Mouse (Mus musculus) erythroblast, adult 5-6 weeks (primary cell): Measurements from ENCODE around the gene 1700019N19Rik. TPM values are rescaled to one million over a fixed set of nuclear protein-coding genes. Genes with fewer than 3 reads are reported as not detected.

Experiments used
- ATAC-seq: replicated peaks from 2 replicates; pipeline ENCODE4 v1.8.0; 2016; ENCODE audit warnings: moderate number of reproducible peaks, mild to moderate bottlenecking, moderate TSS enrichment, inconsistent platforms; ENCODE audit not compliant: poor library complexity, low FRiP score, severe bottlenecking
- total RNA-seq, 2 experiments: library from RNA; stranded (forward) in 1 of 2; stranded (reverse) in 1 of 2; fragments of 150-400 nt in 1 of 2; fragments of 200-764, 138-1000 nt in 1 of 2; gene quantifications; 2 replicates each; pipeline versions ENCODE4 v1.2.3 to v1.2.4; 2015 to 2017; ENCODE audit warnings: low replicate concordance in 2 of 2

The 1700019N19Rik gene
- total RNA-seq, 2 experiments from 2014 or later = not detected

DNA sequence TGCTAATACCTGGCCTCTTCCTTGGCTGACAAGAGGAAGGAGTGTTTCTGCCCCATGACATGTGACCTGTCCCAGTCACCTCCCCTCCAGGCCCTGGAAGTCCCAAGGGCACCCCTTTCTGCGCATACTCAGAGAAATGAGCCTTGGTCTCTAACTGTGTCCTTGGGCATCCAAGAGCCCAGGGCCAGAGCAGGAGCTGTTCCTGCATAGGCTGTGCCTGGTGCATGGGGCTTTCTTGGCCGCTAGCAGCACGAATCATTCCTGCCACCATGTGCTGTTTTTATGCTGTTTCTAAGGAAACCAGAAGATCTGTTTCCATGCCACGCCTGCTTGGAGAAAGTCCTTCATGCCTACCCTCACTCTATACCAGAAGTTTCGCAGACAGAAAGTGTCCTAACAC is 16.3 kb upstream of the 1700019N19Rik start:
- ATAC-seq = no peak

DNA sequence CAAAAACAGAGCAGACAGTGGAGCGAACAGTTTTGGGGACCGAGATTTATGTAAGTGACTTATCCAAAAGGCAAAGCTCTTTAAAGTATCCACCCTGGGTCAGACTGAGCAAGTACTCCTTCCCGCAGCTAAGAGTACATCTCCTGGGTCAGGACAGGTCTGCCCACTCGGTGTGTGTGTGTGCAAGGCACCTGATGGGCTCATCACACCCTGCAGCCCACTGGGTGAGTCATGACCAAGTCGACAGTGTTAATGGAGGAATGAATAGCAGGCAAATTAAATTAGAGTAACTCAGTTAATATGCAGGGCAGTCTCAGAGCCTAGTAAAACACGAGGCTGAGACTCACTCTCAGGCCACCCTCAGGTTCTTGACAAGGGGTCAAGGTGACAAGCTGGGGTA is 14.6 kb upstream of the 1700019N19Rik start:
- no peak for ATAC-seq

DNA sequence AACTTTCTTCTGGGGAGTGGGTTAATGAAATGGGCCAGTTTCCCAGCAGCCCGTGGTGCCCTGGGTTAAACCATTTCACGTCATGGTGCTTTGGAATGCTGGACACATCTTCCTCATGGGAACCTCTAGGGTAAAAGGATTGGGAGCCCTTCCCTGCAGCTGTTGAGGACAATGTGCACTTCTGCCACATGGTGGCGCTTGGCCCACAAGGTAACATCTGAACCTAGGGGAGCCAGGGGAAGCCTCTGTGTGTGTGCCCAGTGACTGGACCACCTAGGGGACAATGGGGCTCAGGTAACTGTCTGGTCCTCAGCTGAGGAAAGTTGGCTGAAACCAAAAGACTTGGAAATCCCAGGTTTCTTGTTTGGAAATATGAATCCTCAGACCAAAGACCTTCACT is 12.1 kb upstream of the 1700019N19Rik start:
- ATAC-seq = no peak

DNA sequence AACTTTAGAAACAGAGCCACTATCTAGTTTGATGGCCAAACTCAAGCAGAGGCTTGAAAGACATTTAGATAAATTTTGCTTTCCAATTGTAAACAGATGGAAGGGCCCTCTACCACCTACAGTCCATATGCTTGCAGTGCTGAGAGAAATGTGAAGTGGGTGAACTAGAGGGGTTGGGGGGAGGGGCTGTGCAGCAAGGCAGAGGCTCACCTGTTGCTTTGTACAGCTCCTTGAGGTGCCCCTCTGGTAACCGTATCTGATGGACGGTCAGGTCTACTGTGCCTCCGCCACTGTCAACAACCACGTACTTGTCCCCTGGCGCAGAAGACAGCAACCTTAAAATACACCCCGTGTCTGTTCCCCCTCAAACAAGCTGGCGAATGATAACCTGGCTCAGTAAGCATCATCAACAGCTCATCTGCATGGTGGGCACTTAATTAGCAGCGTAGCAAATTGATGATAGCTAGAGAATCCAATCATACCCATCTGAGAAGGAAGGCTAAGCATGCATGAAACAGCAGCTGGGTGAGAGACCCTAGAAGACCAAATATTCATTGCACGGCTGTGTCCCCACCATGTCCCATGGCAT is 11.0 kb upstream of the 1700019N19Rik start:
- ATAC-seq = no peak

DNA sequence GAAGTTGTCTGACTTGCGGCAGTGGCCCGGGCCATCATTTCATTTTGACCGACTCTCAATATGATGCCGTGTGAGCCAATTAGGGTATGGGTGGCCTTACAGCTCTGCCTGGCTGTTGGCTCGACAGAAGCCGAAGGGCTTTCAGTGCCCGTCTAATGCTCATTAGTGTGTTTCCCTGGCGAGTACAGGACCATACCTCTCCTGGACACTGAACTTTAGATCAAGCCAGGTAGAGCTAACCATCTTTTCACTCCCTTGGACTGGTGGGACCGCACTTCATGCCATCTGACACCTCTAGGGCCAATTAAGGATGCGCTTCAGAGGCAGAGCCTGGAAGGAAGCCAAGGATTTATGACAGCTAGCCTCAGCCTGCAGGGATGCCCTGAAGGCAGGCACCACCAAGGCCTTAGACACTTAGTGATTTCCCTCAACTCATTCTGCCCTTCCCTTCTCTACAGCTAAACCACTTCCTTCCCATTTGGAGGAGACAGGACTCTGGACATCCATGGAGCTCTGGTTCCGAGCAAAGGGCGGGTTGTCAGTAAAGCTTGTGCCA is 931 bp upstream of the 1700019N19Rik start:
- ATAC-seq = no peak

DNA sequence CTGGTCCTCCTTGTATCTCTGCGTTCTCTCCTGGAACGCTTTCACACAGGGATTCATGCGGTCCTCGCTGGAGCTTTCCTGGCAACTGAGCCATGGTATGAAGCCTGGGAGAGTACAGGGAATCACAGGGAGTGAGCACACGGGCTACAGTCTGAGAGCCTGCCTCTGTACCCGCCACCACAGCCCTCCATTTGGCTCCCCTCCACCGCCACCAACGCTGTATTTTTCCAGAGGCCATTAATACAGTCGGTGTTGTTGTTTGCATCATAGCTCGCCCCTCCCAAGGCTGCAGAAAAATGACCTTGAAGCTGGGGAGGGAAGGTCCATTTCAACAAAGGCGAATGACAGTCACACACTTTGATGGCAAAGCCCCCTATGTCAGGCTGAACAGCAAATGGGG is 5.1 kb downstream of the 1700019N19Rik start:
- no peak for ATAC-seq

DNA sequence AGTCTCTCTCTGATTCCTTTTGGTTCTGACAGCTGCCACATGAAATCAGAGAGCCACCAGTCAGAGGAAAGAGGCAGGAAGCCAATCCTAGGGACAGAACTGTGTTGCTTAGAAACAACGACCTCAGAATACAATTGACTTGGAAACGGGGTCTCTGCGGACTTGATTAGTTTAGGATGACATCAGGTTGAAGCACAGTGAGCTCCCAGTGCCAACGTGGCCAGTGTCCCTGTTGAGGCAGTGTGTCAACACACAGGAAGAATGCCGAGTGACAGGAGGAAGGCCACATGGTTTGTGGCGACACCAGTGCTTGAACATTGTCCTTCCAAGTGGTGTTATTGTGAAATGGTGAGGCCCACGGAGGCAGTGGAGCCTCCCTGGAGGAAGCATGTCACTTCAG is 10.3 kb downstream of the 1700019N19Rik start:
- ATAC-seq = no peak

DNA sequence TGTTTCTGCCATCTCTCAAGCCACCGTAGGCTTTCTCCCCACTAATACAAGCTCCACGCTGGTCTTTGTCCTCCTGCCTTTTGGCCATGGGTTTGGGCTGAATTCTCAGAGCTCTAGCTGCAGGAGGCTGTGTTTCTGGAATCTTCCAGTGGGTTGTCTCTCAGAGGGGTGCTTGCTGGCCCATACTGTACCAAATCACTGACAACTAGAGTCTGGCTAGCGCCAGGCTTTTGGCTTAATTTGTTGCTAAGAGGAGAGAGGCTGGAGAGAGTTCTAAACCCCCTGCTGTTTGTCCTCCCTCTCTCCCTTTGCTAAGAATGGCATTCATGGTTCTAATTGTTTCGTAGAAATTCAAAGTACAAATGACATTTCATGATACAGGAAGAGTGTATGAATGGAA is 12.7 kb downstream of the 1700019N19Rik start:
- ATAC-seq = no peak

DNA sequence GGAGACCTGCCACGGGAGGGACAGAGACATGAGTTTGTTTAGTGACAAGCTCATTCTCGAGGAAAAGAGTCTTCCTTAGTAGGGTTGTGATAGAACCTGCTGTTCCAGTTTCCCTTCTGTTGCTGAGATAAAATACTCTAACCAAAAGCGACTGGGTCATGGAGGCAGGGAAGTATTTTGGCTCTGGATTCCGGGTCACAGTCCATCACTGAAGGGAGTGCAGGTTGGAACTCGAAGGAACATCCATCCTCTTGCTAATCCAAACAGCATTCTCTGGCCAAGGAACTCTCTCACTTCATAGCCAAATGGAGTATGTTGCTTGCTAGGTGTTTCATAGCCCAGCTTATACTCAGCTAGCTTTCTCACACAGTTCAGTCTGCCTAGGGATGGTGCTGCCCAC is 17.8 kb downstream of the 1700019N19Rik start:
- ATAC-seq = no peak

DNA sequence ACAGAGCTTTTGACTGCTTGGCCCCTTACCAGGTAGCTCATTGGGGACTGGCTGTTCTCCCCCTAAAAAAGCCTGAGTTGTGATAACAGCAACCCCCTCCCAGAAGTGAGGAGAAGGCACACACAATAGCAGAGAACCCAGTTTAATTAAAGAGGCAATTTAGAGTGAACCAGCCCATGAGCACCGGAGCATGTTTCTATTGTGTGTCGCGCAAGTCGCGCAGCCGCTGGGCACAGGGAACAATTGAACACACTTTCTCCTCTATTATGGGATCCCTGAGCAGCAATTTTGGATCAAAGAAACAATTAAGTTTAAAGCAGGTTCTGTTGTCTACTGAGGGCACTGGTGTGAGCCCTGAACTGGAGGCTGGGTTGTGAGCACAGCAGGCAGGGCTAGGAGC is 26.9 kb downstream of the 1700019N19Rik start:
- ATAC-seq = no peak

DNA sequence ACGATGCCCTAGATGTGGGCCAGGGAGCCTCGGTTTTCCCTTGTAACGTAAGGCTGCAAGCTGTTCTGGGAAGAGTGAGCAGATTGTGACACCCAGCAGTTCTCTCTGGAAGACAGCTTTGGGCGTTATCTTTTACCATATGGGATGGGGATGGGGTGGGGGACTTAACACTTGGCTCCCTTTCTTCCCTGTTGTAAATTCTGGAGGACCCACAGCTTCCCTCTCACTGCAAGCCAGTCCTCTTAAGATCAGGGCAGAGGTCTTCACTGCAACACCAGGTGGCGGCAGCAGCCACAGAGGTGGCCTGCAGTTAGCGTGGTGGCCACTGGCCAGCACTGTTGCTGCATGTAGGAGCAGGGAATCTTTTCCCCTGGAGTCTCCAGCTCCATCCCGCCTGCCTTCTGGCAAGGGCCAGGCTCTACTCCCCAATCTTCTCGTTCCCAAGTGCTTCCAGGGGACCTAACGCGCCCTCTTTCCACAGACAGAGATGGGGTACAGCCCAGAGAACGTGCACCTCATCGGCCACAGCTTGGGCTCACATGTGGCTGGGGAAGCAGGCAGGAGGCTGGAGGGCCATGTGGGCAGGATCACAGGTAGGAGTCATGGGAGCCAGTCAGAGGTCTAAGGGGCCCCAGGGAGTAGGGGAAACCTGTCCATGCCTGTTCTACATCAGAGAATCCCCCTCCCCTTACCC is 31.3 kb downstream of the 1700019N19Rik start:
- no peak for ATAC-seq

DNA sequence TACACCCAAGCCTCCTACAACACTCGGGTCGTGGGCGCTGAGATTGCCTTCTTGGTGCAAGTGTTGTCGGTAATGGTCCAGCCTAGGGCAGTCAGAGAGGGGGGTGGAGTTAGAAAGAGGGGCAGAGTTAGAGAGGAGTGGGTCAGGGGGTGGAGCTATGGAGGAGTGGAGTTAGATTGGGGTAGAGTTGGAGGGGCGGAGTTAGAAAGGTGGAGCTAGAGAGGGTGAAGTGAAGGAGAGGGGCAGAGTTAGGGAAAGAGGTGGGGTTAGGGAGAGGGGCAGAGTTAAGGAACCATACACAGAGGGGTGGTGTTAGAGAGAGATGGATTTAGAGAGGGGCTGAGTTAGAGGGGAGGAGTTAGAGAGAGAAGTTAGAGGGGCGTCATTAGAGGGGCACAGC is 31.9 kb downstream of the 1700019N19Rik start:
- ATAC-seq = no peak

DNA sequence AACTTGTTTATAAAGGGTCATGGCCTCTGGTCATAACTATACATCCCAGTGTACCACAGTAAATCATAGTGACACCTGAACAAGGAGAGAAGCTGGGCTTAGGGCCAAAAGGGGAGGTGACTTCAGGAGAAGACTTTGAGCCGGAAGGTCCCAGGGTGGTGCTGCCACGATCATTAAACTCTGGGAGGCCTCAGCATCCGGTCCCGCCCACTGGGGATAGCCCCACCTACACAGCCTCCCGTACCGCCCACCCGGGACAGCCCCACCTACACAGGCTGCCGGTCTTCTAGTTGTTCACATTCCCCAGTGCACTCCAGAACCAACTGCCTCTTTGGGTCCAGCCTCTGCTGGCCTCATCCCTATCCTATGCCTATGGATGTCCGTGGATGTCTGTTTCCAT is 34.8 kb downstream of the 1700019N19Rik start, which contains the start of gene Pnliprp2:
TSS of gene Pnliprp2 (plus strand) at position 297 of the 400 bp plus-strand sequence.
- ATAC-seq = no peak

DNA sequence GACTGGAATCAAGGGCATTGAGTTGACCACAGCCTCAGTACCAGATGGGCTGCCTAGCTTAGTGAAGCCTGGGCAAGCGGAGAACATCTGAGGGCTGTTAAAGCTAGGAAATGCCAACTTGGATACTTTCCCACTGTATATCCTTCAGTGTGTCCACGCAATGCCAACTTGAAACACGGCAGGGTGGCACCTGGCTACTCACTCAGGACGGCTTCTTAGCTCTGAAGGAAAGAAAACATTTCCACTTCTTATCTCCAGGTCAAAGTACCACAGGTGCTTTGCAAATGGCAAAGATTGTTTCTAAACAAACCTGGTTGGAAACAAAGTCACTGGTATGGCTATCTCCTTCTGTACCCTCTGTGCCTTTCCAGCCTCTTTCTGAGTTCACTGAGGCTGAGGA is 35.4 kb downstream of the 1700019N19Rik start:
- ATAC-seq = no peak

DNA sequence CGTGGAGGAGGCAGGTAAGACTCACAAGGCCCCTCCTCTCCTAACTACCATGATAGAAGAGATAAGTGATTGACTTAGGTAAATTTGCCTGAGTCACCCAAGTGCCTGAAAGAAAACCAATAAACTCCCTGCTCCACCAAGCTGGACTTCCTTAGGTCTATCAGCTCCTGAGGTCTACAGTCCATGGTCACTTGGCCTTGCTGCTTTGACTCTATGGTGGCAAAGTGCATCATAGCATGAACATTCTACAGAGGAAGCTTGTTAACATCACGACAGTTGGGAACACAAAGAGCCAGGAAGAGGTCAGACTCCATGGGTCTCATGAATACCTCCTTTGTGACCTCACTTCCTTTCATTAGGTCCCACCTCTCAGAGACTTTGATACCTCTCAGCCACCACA is 42.8 kb downstream of the 1700019N19Rik start:
- ATAC-seq = no peak

DNA sequence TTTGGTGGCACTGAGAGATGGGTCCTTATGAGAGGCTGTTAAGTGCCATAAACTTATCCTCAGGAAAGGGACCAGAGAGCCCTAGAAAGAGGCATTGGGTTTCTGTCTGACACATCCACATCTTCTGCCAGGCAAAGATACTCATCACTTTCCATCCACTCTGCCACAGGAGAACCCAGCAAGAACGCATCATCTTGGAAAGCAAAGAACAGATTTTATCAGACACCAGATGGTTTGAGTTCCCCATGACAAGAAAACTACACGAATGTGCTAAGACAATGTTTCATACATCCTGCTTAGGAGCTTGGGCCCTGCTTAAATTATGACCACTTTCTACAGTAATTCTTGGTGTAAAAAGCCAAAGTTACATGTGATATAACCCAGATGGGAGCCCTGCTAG is 43.4 kb downstream of the 1700019N19Rik start:
- no peak for ATAC-seq

DNA sequence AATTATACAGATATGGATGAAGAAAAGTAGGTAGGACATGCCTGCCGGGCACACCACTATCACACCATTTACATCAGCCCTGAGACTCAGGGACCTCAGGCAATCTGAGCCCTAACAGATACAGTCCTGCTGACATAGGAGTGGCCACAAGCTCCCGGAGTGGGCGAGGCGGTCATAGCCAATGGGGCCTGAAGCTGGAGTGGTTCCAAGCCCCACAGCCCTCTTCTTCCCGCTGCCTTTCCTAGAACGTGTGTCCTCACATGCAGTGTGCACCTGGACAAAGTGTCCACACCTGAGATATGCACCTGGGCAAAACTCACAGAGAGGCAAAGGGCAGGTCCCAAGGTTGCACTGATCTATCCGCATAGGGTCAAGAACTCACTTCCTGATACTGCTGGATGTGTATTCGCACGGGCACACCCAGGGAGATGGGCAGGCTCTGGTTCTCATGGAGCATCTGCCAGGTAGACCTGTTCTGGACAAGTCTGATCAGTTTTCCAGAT is 46.7 kb downstream of the 1700019N19Rik start:
- ATAC-seq = no peak

DNA sequence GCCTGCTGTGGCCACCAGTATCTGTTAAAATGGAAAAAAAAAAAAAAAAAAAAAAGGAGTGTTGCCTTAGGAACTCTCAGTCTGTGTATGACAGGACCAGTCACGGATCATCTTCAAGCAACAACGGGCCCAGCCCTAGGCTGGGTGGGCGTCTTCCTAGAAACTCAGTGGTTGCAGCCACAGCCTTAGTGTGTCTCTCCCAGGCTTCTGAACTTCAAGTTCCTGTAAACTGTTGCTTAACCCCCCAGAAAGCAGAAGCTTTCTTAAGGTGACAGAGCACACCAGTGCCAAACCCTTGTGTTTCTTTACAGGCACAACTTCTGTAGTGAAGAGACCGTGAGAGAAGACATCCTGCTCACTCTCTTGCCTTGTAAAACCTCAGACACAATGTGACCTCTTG is 50.5 kb downstream of the 1700019N19Rik start:
- ATAC-seq = no peak

DNA sequence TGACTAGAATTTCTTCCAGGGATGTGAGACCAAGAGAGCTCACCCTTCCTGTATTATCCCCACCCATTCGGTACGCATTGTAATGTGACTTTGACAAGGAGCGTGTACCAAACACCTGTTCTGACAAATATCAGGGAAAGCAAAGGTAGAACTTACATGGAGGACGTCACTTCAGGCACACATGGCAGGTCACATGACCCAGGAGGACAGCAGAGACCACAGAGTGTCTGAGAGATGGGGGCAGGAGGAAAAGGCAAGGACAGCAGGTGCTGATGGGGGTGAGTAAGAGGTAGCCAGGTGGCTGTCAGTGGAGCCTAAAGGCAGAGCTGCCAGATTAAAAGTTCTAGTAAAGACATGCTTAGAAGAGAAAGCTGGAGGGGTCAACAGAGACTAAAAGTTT is 51.5 kb downstream of the 1700019N19Rik start:
- ATAC-seq = no peak

DNA sequence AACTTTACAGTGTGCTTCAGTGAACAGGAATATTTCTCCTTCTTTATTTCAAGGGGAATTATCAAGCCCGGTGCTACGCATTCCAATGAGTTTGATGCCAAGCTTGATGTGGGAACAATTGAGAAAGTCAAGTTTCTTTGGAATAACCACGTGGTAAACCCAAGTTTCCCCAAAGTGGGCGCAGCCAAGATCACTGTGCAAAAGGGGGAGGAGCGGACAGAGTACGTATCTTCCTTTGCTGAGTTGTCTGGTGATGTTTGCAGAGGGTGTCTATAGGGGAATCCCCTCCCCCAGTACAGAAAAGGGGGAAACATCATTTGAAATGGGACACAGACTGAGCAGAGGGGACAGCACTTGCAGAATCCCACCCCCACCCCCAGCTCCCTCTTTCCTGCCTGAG is 53.2 kb downstream of the 1700019N19Rik start:
- ATAC-seq = no peak

DNA sequence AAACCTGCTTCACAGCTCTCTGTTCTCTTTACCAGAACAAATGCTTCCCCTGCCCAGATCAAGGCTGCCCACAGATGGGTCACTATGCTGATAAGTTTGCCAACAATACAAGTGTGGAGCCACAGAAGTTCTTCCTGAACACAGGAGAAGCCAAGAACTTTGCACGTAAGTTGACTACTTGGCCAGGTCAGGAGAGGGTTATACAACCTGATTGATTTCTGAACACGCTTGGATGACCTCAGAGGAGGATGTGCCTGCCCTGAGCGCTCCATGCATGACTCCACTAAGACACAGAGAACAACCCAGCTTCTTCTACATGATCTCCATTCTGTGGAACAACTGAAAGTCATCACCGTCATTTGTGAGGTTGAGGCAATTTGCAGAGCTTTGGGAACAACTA is 56.1 kb downstream of the 1700019N19Rik start:
- no peak for ATAC-seq
